ENCODE assay signal across 8 mouse cellular contexts in genomic region chr7:17025896-17026622, GRCm38 (mm10). TPM values are rescaled to one million over a fixed set of nuclear protein-coding genes. Genes with fewer than 3 reads are reported as not detected.
DNase-seq lines count a peak whose midpoint lies in the region; ATAC-seq and TF ChIP-seq lines count a peak whose summit lies in the region.

No protein-coding gene starts in this region.

- no peak for ATAC-seq in lung, embryonic 14.5 days (ENCODE audit: insufficient read depth)
- no peak for ATAC-seq in intestine, postnatal 0 days
- no peak for ATAC-seq in neural tube, embryonic 14.5 days (ENCODE audit: low read depth)

- peaks cover 45% of the 10 kb centered on the region for H3K36me3 ChIP-seq in lung, embryonic 14.5 days (ENCODE audit: insufficient read depth)
- H3K36me3 ChIP-seq in intestine, postnatal 0 days (ENCODE audit: control insufficient read depth, insufficient read depth): peaks cover 29% of the 10 kb centered on the region
- peaks cover 11% of the 10 kb centered on the region for H3K36me3 ChIP-seq in neural tube, embryonic 14.5 days (ENCODE audit: control insufficient read depth, insufficient read depth, low read length)

- no peaks in the 10 kb centered on the region for H3K27me3 ChIP-seq in lung, embryonic 14.5 days (ENCODE audit: insufficient read depth, low read length)
- no peaks in the 10 kb centered on the region for H3K27me3 ChIP-seq in intestine, postnatal 0 days (replicated peaks; ENCODE audit: control insufficient read depth, insufficient read depth, low read length)
- no peaks in the 10 kb centered on the region for H3K27me3 ChIP-seq in neural tube, embryonic 14.5 days (ENCODE audit: control insufficient read depth, insufficient read depth, low read length)

- WGBS in lung, embryonic 14.5 days: 67% methylated on average over 9 of the region's 9 CpGs
- 69% methylated on average over 9 of the region's 9 CpGs for whole genome bisulfite sequencing in intestine, postnatal 0 days
- WGBS in neural tube, embryonic 14.5 days: 81% methylated on average over 9 of the region's 9 CpGs
- 63% methylated on average over 9 of the region's 9 CpGs for WGBS in lung, adult 2 months

- TF ChIP-seq CTCF in lung, embryonic 14.5 days (IDR thresholded peaks at IDR 0.05; ENCODE audit: low read depth): no peak
- no peak for TF ChIP-seq CTCF in embryonic fibroblast, embryonic 13.5 days (IDR thresholded peaks at IDR 0.05; ENCODE audit: borderline replicate concordance, insufficient read depth, low read length)
- TF ChIP-seq CTCF in intestine, postnatal 0 days (IDR thresholded peaks at IDR 0.05; ENCODE audit: low read depth): no peak
- TF ChIP-seq CTCF in lung, adult 2 months (IDR thresholded peaks at IDR 0.05; ENCODE audit: insufficient read depth, low read length): no peak

- H3K4me3 ChIP-seq in lung, embryonic 14.5 days (ENCODE audit: low read depth, low read length): peak overlapping the region; percentile 71; the same call in 1 of the 2 replicates
- peak overlapping the region; percentile 88 for H3K4me3 ChIP-seq in embryonic fibroblast, embryonic 13.5 days (ENCODE audit: insufficient read depth, low read length)
- H3K4me3 ChIP-seq in intestine, postnatal 0 days (ENCODE audit: low read depth, low read length): peak overlapping the region; percentile 82; the same call in 1 of the 2 replicates
- H3K4me3 ChIP-seq in neural tube, embryonic 14.5 days (ENCODE audit: low read depth, low read length): peak overlapping the region; percentile 82
- no peak overlapping the region for H3K4me3 ChIP-seq in lung, adult 2 months (replicated peaks; ENCODE audit: extremely low read depth, low read depth, low read length)

- no peak overlapping the region for H3K27ac ChIP-seq in lung, embryonic 14.5 days (ENCODE audit: low read depth)
- no peak overlapping the region for H3K27ac ChIP-seq in embryonic fibroblast, embryonic 13.5 days (ENCODE audit: insufficient read depth, low read length)
- H3K27ac ChIP-seq in intestine, postnatal 0 days (ENCODE audit: low read depth, low read length): peak overlapping the region; percentile 5; the same call in 1 of the 2 replicates
- no peak overlapping the region for H3K27ac ChIP-seq in neural tube, embryonic 14.5 days (ENCODE audit: low read depth, low read length)

- H3K4me2 ChIP-seq in lung, embryonic 14.5 days: peak overlapping the region; percentile 70
- peak overlapping the region; percentile 83 for H3K4me2 ChIP-seq in intestine, postnatal 0 days (replicated peaks; ENCODE audit: low read depth)
- peak overlapping the region; percentile 89; the same call in 1 of the 2 replicates for H3K4me2 ChIP-seq in neural tube, embryonic 14.5 days (ENCODE audit: low read depth, low read length)

- H3K4me1 ChIP-seq in lung, embryonic 14.5 days (ENCODE audit: insufficient read depth): no peaks in the 10 kb centered on the region
- H3K4me1 ChIP-seq in embryonic fibroblast, embryonic 13.5 days (ENCODE audit: control insufficient read depth, insufficient read depth, low read length): no peaks in the 10 kb centered on the region
- peaks cover 20% of the 10 kb centered on the region for H3K4me1 ChIP-seq in intestine, postnatal 0 days (replicated peaks; ENCODE audit: control insufficient read depth, insufficient read depth, low read length)
- H3K4me1 ChIP-seq in neural tube, embryonic 14.5 days (ENCODE audit: control insufficient read depth, insufficient read depth, low read length): peaks cover 14% of the 10 kb centered on the region
- H3K4me1 ChIP-seq in lung, adult 2 months (ENCODE audit: control insufficient read depth, insufficient read depth, low read length): peaks cover 16% of the 10 kb centered on the region

- DNase-seq in lung, embryonic 14.5 days: no peak
- DNase-seq in lung, postnatal 36 days: no peak
- no peak for DNase-seq in left cerebral cortex, adult 18-20 months (ENCODE audit: low spot score in 2 of 2)
- no peak for DNase-seq in lung, adult 2 months
- DNase-seq in spleen, postnatal 36 days (ENCODE audit: low spot score in 2 of 2): no peak

- TF ChIP-seq POLR2A in embryonic fibroblast, embryonic 13.5 days (IDR thresholded peaks at IDR 0.05; ENCODE audit: low read depth, low read length): no peak
- TF ChIP-seq POLR2A in lung, adult 2 months (IDR thresholded peaks at IDR 0.05; ENCODE audit: borderline replicate concordance, extremely low read depth, low read depth, low read length): no peak

- H3K9me3 ChIP-seq in lung, embryonic 14.5 days (ENCODE audit: low read depth, low read length): no peaks in the 10 kb centered on the region
- no peaks in the 10 kb centered on the region for H3K9me3 ChIP-seq in intestine, postnatal 0 days (ENCODE audit: control insufficient read depth)
- no peaks in the 10 kb centered on the region for H3K9me3 ChIP-seq in neural tube, embryonic 14.5 days (ENCODE audit: control insufficient read depth, low read length)

- peak overlapping the region; percentile 76 for H3K9ac ChIP-seq in lung, embryonic 14.5 days
- H3K9ac ChIP-seq in intestine, postnatal 0 days (ENCODE audit: low read depth, low read length): 0 out of 2 replicates have a peak overlapping the region, but pooled peaks have one; percentile 7
- H3K9ac ChIP-seq in neural tube, embryonic 14.5 days (replicated peaks; ENCODE audit: low read depth, low read length): no peak overlapping the region

RNA-seq across cellular contexts. Expression of gene Ppp5c, which starts 1.7 kb away (rescaled TPM):
- polyA plus RNA-seq in lung, embryonic 14.5 days (2014; fragmentation: Nextera tagmentation; extraction: Ambion mirVana): 103 and 117 TPM in 2 replicates
- polyA plus RNA-seq in embryonic fibroblast, embryonic 13.5 days (2011; ENCODE audit: insufficient read length, low read depth, missing spikeins): 63.2 and 72.7 TPM in 2 replicates
- 44.4 and 45.0 TPM in 2 replicates for polyA plus RNA-seq in intestine, postnatal 0 days (2015; fragmentation: Nextera tagmentation; extraction: Ambion mirVana)
- 121 TPM in 2 replicates for polyA plus RNA-seq in neural tube, embryonic 14.5 days (2014; fragmentation: Nextera tagmentation; extraction: Ambion mirVana)
- total RNA-seq in left cerebral cortex, adult 18-20 months (2021): 100 to 1,000 TPM; 147 to 181 TPM
- 141 and 153 TPM in 2 replicates for polyA plus RNA-seq in lung, adult 2 months (2012; rRNA removed)

RNA-seq across cellular contexts. Expression of gene Ccdc8, which starts 33.6 kb away (rescaled TPM):
- 27.3 and 29.2 TPM in 2 replicates for polyA plus RNA-seq in lung, embryonic 14.5 days (2014; fragmentation: Nextera tagmentation; extraction: Ambion mirVana)
- polyA plus RNA-seq in embryonic fibroblast, embryonic 13.5 days (2011; ENCODE audit: insufficient read length, low read depth, missing spikeins): 9.4 and 15.0 TPM in 2 replicates
- polyA plus RNA-seq in intestine, postnatal 0 days (2015; fragmentation: Nextera tagmentation; extraction: Ambion mirVana): 3.6 and 4.0 TPM in 2 replicates
- polyA plus RNA-seq in neural tube, embryonic 14.5 days (2014; fragmentation: Nextera tagmentation; extraction: Ambion mirVana): 2.3 and 5.6 TPM in 2 replicates
- total RNA-seq in left cerebral cortex, adult 18-20 months (2021): 1 to 10 TPM; 2.1 to 2.6 TPM
- polyA plus RNA-seq in lung, adult 2 months (2012; rRNA removed): 4.1 and 5.2 TPM in 2 replicates

RNA-seq across cellular contexts. Expression of gene Hif3a, which starts 36.2 kb away (rescaled TPM):
- polyA plus RNA-seq in lung, embryonic 14.5 days (2014; fragmentation: Nextera tagmentation; extraction: Ambion mirVana): 33.1 and 38.0 TPM in 2 replicates
- polyA plus RNA-seq in embryonic fibroblast, embryonic 13.5 days (2011; ENCODE audit: insufficient read length, low read depth, missing spikeins): 0.16 TPM in 1 of 2 replicates, not detected in the other
- 15.9 and 18.4 TPM in 2 replicates for polyA plus RNA-seq in intestine, postnatal 0 days (2015; fragmentation: Nextera tagmentation; extraction: Ambion mirVana)
- 2.7 and 4.4 TPM in 2 replicates for polyA plus RNA-seq in neural tube, embryonic 14.5 days (2014; fragmentation: Nextera tagmentation; extraction: Ambion mirVana)
- total RNA-seq in left cerebral cortex, adult 18-20 months (2021): 1 to 10 TPM; 3.1 to 3.2 TPM
- 1.7 and 5.5 TPM in 2 replicates for polyA plus RNA-seq in lung, adult 2 months (2012; rRNA removed)

RNA-seq across cellular contexts. Expression of gene Gm42372, which starts 43.2 kb away (rescaled TPM):
- polyA plus RNA-seq in lung, embryonic 14.5 days (2014; fragmentation: Nextera tagmentation; extraction: Ambion mirVana): 0.09 and 0.20 TPM in 2 replicates
- not detected in 2 replicates for polyA plus RNA-seq in embryonic fibroblast, embryonic 13.5 days (2011; ENCODE audit: insufficient read length, low read depth, missing spikeins)
- polyA plus RNA-seq in intestine, postnatal 0 days (2015; fragmentation: Nextera tagmentation; extraction: Ambion mirVana): 0.09 and 0.10 TPM in 2 replicates
- 7.4 and 10.1 TPM in 2 replicates for polyA plus RNA-seq in neural tube, embryonic 14.5 days (2014; fragmentation: Nextera tagmentation; extraction: Ambion mirVana)
- total RNA-seq in left cerebral cortex, adult 18-20 months (2021): 10 to 100 TPM; 61.0 to 65.7 TPM
- polyA plus RNA-seq in lung, adult 2 months (2012; rRNA removed): 0.03 and 0.04 TPM in 2 replicates

RNA-seq across cellular contexts. Expression of gene Psg16, which starts 47.8 kb away (rescaled TPM):
- polyA plus RNA-seq in lung, embryonic 14.5 days (2014; fragmentation: Nextera tagmentation; extraction: Ambion mirVana): 0.11 and 0.18 TPM in 2 replicates
- polyA plus RNA-seq in embryonic fibroblast, embryonic 13.5 days (2011; ENCODE audit: insufficient read length, low read depth, missing spikeins): 0.12 TPM in 1 of 2 replicates, not detected in the other
- polyA plus RNA-seq in intestine, postnatal 0 days (2015; fragmentation: Nextera tagmentation; extraction: Ambion mirVana): 0.33 and 0.46 TPM in 2 replicates
- polyA plus RNA-seq in neural tube, embryonic 14.5 days (2014; fragmentation: Nextera tagmentation; extraction: Ambion mirVana): 3.7 and 4.0 TPM in 2 replicates
- total RNA-seq in left cerebral cortex, adult 18-20 months (2021): 1 to 10 TPM; 5.3 to 5.8 TPM
- polyA plus RNA-seq in lung, adult 2 months (2012; rRNA removed): 0.09 TPM in 1 of 2 replicates, not detected in the other
